Mouse (Mus musculus): ENCODE measurements around the gene Gal3st2. TPM values are rescaled to one million over a fixed set of nuclear protein-coding genes. Genes with fewer than 3 reads are reported as not detected.
"Not testable (repeated sequence)": the region's sequence is repeated elsewhere in the genome, so short reads cannot be mapped to it uniquely, and the experiment has no call there.

The Gal3st2 gene
- polyA plus RNA-seq, 1 experiment: 13.6 TPM

- 26% methylated on average over 6 of the region's 6 CpGs for WGBS
- DNase-seq (ENCODE audit: low read depth, low spot score): no peak
These were observed 3.7 kb upstream of the Gal3st2 start for GRCm38 (mm10) chr1:93857370-93857769.

GRCm38 (mm10) chr1:93857991-93858390 is 3.1 kb upstream of the Gal3st2 start:
- WGBS: 26% methylated on average over 3 of the region's 3 CpGs
- no peak for DNase-seq (ENCODE audit: low read depth, low spot score)

GRCm38 (mm10) chr1:93859619-93860018 is 1.5 kb upstream of the Gal3st2 start:
- peak; percentile 29 for DNase-seq (ENCODE audit: low read depth, low spot score)

- not testable (repeated sequence) for DNase-seq (ENCODE audit: low read depth, low spot score)
- WGBS: 56% methylated on average over 1 of the region's 1 CpGs
These were observed 10.5 kb downstream of the Gal3st2 start for GRCm38 (mm10) chr1:93871594-93872105.

GRCm38 (mm10) chr1:93874405-93874804 is 13.3 kb downstream of the Gal3st2 start:
- DNase-seq (ENCODE audit: low read depth, low spot score): not testable (repeated sequence)
- 93% methylated on average over 16 of the region's 22 CpGs for WGBS

- not testable (repeated sequence) for DNase-seq (ENCODE audit: low read depth, low spot score)
- no CpG with 5 or more reads among the region's 11 CpGs for WGBS
These were observed 20.7 kb downstream of the Gal3st2 start for GRCm38 (mm10) chr1:93881778-93882177.

GRCm38 (mm10) chr1:93890936-93891335 is 29.8 kb downstream of the Gal3st2 start:
- not testable (repeated sequence) for DNase-seq (ENCODE audit: low read depth, low spot score)

GRCm38 (mm10) chr1:93897395-93897794 is 36.3 kb downstream of the Gal3st2 start:
- not testable (repeated sequence) for DNase-seq (ENCODE audit: low read depth, low spot score)
- whole genome bisulfite sequencing: no CpG with 5 or more reads among the region's 1 CpGs

More at GRCm38 (mm10) chr1:93890936-93891335, 29.8 kb downstream of the Gal3st2 start:
- WGBS: 43% methylated on average over 1 of the region's 1 CpGs

- not testable (repeated sequence) for DNase-seq (ENCODE audit: low read depth, low spot score)
- 38% methylated on average over 5 of the region's 5 CpGs for WGBS
These were observed 40.2 kb downstream of the Gal3st2 start for GRCm38 (mm10) chr1:93901291-93901690.

- not testable (repeated sequence) for DNase-seq (ENCODE audit: low read depth, low spot score)
- 47% methylated on average over 3 of the region's 5 CpGs for WGBS
These were observed 45.6 kb downstream of the Gal3st2 start for GRCm38 (mm10) chr1:93906690-93907089.

GRCm38 (mm10) chr1:93908977-93909586 is 48.0 kb downstream of the Gal3st2 start:
- not testable (repeated sequence) for DNase-seq (ENCODE audit: low read depth, low spot score)
- no CpG with 5 or more reads among the region's 11 CpGs for WGBS

- WGBS: no CpG with 5 or more reads among the region's 2 CpGs
- not testable (repeated sequence) for DNase-seq (ENCODE audit: low read depth, low spot score)
These were observed 50.8 kb downstream of the Gal3st2 start for GRCm38 (mm10) chr1:93911877-93912276.

- DNase-seq (ENCODE audit: low read depth, low spot score): not testable (repeated sequence)
- 70% methylated on average over 3 of the region's 3 CpGs for WGBS
These were observed 56.1 kb downstream of the Gal3st2 start for GRCm38 (mm10) chr1:93917160-93917559.

- not testable (repeated sequence) for DNase-seq (ENCODE audit: low read depth, low spot score)
- WGBS: 74% methylated on average over 2 of the region's 2 CpGs
These were observed 56.9 kb downstream of the Gal3st2 start, which contains the start of gene Gal3st2b for GRCm38 (mm10) chr1:93918011-93918410. Gal3st2b (plus strand) TSS chr1:93918311.

GRCm38 (mm10) chr1:93918775-93919174 is 57.7 kb downstream of the Gal3st2 start:
- 80% methylated on average over 1 of the region's 1 CpGs for WGBS
- DNase-seq (ENCODE audit: low read depth, low spot score): not testable (repeated sequence)

- DNase-seq (ENCODE audit: low read depth, low spot score): not testable (repeated sequence)
- 74% methylated on average over 3 of the region's 3 CpGs for WGBS
These were observed 58.2 kb downstream of the Gal3st2 start for GRCm38 (mm10) chr1:93919321-93919720.

- 73% methylated on average over 3 of the region's 3 CpGs for WGBS
- DNase-seq (ENCODE audit: low read depth, low spot score): not testable (repeated sequence)
These were observed 61.5 kb downstream of the Gal3st2 start for GRCm38 (mm10) chr1:93922609-93923008.

- not testable (repeated sequence) for DNase-seq (ENCODE audit: low read depth, low spot score)
- 42% methylated on average over 2 of the region's 2 CpGs for WGBS
These were observed 62.0 kb downstream of the Gal3st2 start for GRCm38 (mm10) chr1:93923098-93923497.

All from large intestine, adult 2 months (tissue).